Mouse (Mus musculus) ES-E14 (cell line): Measurements from ENCODE around the gene Zmiz1.

Experiments
- CHD2 ChIP-seq: IDR thresholded peaks from 2 replicates; pipeline ENCODE4 v1.6.1; 2014; ENCODE audit warnings: mild to moderate bottlenecking, low read depth, low read length, inconsistent platforms
- HCFC1 ChIP-seq: IDR thresholded peaks from 2 replicates; pipeline ENCODE4 v1.6.1; 2012; ENCODE audit warnings: low read length, inconsistent platforms, borderline replicate concordance; ENCODE audit not compliant: insufficient read depth
- MAFK ChIP-seq: IDR thresholded peaks from 2 replicates; pipeline ENCODE4 v1.6.1; 2014; ENCODE audit warnings: mild to moderate bottlenecking, low read depth, low read length, inconsistent platforms; ENCODE audit not compliant: insufficient read depth
- ZC3H11A ChIP-seq: IDR thresholded peaks from 2 replicates; pipeline ENCODE4 v1.6.1; 2012; ENCODE audit warnings: low read depth, mild to moderate bottlenecking, inconsistent platforms, low read length, borderline replicate concordance
- ZNF384 ChIP-seq: IDR thresholded peaks from 2 replicates; pipeline ENCODE4 v1.6.1; 2012; ENCODE audit warnings: low read depth, low read length, inconsistent platforms

- TF ChIP-seq HCFC1, result no peak
- no peak for TF ChIP-seq CHD2
- no peak for TF ChIP-seq ZNF384
- TF ChIP-seq MAFK, result no peak
- no peak for TF ChIP-seq ZC3H11A
These were observed 19.3 kb downstream of the Zmiz1 start for GRCm38 (mm10) chr14:25478257-25478656.
